Mouse (Mus musculus): ENCODE measurements at regions not wholly inside any gene's neighbourhood (a gene's known extent, or its start where the extent isn't known, plus 50 kb on each side); places are given as distances from the start of the nearest gene placed in this dataset.

DNA sequence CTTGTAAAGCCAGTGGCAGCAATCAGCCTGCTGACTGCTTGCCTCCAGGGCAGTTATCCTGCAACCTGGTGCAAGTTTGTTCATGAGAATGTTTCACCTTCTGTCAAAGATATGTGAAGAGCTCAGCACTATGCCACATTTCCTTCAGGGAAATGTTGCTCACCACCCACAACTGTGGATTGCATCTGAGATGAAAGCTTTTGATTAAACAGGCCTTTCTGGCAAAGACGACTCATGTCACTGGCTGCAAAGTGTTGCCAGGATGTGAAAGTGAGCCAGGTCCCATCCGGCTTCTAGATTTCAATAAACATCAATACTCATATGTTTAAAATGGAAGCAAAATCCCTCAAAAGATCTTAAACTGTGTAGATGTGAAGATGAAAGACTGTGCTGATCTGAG is 2121.0 kb downstream of the Gm37988 start:
- DNase-seq: no peak

GRCm38 (mm10) chr1:6931876-6932275 is 2124.2 kb downstream of the Gm37988 start:
- peak; percentile 59 for DNase-seq

DNA sequence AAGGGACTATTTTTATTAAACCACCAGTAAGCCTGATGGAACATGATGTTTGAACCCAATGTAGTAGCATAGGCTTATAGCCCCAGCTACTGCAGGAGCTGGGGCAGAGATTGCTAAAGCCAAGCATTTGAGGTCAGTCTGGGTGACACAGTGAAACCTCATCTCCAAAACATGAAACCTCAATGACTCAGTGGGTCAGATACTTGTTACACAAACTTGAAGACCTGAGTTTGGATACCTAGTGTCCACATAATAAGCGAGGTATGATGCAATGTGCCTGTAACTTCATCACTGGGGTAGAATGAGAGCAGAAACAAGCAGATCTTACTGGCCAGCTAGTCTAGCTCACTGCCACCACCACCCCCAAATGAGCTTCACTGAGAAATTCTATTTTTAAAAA is 2162.1 kb downstream of the Gm37988 start:
- DNase-seq: no peak

- DNase-seq: no peak
Measured at GRCm38 (mm10) chr1:6973749-6974327, 2166.1 kb downstream of the Gm37988 start.

DNA sequence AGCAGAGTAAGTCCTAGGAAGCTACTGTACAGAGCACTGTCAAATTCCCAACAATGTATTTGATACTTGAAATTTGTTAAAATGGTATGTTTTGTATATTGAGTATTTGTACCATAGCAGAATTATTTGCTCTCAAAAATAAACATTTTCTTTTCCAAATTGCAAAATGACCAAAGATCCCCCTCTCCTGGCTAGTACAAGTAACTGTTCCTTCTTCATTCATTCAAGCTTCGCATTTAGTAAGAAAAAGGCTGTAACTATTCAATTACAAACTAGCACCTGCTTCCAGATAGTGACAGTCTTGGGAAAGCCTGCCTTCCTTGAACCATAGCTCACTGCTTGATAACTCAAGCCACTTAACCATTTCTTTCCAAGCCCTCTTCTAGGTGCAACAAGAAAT is 2171.9 kb downstream of the Gm37988 start:
- no peak for DNase-seq

DNA sequence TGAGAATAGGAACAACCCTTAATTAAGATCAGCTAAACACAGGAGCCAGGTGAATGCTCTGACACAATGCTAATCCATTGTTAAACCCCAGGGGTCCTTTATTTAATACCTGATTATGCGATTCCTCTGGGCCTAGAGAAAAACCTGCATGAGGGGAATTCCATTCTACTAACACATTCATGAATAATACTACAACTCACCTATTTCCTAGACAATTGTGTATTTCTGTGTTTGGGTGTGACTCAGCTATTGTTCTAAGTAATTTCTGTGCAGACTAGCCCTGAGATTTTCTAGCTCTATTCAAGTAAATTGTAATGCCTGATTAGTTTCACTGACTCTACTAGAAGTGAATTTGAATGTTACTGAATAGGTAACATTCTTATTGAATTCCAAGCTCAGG is 2176.5 kb downstream of the Gm37988 start:
- no peak for DNase-seq

- no peak for DNase-seq
Measured at GRCm38 (mm10) chr1:6997611-6998010, 2189.9 kb downstream of the Gm37988 start.

DNA sequence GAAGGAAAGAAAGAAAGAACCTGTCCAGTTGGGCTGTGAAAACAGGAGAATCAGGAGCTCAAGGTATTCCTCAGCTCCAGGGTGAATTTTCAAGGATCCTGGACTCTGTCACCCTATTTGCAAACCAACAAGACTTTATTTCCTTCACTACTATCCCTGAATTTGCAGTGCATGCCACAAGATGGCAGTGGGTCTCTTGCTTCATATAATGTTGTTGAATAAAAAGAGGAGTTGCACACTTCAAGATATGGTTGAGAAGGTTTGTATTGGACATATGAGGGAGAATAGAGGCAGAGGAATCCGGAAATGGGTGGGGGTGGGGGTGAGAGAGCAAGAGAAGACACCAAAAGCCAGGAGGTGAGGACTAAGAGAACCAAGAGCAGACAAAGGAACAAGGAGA is 2202.5 kb downstream of the Gm37988 start:
- peak; percentile 39 for DNase-seq

Data from adrenal gland, adult 2 months (tissue).